Mouse (Mus musculus): ENCODE data around the gene Ifnl3. TPM values are rescaled to one million over a fixed set of nuclear protein-coding genes. Genes with fewer than 3 reads are reported as not detected.
"Not testable (repeated sequence)": the region's sequence is repeated elsewhere in the genome, so short reads cannot be mapped to it uniquely, and the experiment has no call there.

Ifnl3 gene
- polyA plus RNA-seq, 1 experiment, result not detected

DNA sequence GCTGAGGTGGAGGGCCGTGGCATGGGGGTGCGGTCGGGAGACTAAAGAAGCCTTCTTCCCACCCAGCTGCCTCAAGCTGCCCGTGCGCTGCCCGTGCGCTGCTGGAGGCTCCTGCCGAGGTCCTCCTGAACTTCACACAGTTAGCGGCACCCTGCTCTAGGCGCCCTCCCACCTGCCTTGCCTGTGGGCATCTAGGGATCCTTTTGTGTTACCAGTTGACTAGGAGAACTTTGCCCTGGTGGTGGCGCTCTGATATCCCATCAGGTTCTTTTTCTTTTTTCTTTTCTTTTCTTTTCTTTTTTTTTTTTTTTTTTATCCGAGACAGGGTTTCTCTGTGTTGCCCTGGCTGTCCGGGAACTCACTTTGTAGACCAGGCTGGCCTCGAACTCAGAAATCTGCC lies 31.7 kb upstream of the Ifnl3 start:
- Histone ChIP-seq H3K27ac (ENCODE audit: insufficient read depth, low read depth, low read length) (no peak overlapping the region), H3K4me3 (ENCODE audit: insufficient read depth, low read depth, low read length) (no peak overlapping the region)

GRCm38 (mm10) chr7:28492310-28492709 lies 30.3 kb upstream of the Ifnl3 start:
- no peak for DNase-seq
- no peaks in the 10 kb centered on the region for H3K27me3 ChIP-seq (replicated peaks; ENCODE audit: control insufficient read depth, insufficient read depth, low read length)
- no peaks in the 10 kb centered on the region for H3K36me3 ChIP-seq (ENCODE audit: control insufficient read depth, insufficient read depth, low read length)
- 91% methylated on average over 8 of the region's 8 CpGs for WGBS
- H3K27ac ChIP-seq (ENCODE audit: insufficient read depth, low read depth, low read length), result no peak overlapping the region
- no peaks in the 10 kb centered on the region for H3K4me1 ChIP-seq (ENCODE audit: control insufficient read depth, insufficient read depth, low read length)
- no peak for TF ChIP-seq POLR2A (IDR thresholded peaks at IDR 0.05; ENCODE audit: low read depth, low read length)
- no peak for TF ChIP-seq CTCF (conservative IDR thresholded peaks at IDR 0.05; ENCODE audit: insufficient read depth, insufficient read length, low read depth, low read length)
- no peak overlapping the region for H3K4me3 ChIP-seq (ENCODE audit: insufficient read depth, low read depth, low read length)

More for the DNA sequence above, 31.7 kb upstream of the Ifnl3 start:
- TF ChIP-seq POLR2A (IDR thresholded peaks at IDR 0.05; ENCODE audit: low read depth, low read length) (no peak), CTCF (conservative IDR thresholded peaks at IDR 0.05; ENCODE audit: insufficient read depth, insufficient read length, low read depth, low read length) (no peak)
- 40% methylated on average over 14 of the region's 14 CpGs for WGBS
- H3K27me3 ChIP-seq (replicated peaks; ENCODE audit: control insufficient read depth, insufficient read depth, low read length), result no peaks in the 10 kb centered on the region
- no peaks in the 10 kb centered on the region for H3K36me3 ChIP-seq (ENCODE audit: control insufficient read depth, insufficient read depth, low read length)
- no peaks in the 10 kb centered on the region for H3K4me1 ChIP-seq (ENCODE audit: control insufficient read depth, insufficient read depth, low read length)
- DNase-seq, result no peak

- no peaks in the 10 kb centered on the region for H3K36me3 ChIP-seq (ENCODE audit: control insufficient read depth, insufficient read depth, low read length)
- H3K27ac ChIP-seq (ENCODE audit: insufficient read depth, low read depth, low read length), result no peak overlapping the region
- no peak overlapping the region for H3K4me3 ChIP-seq (ENCODE audit: insufficient read depth, low read depth, low read length)
- H3K4me1 ChIP-seq (ENCODE audit: control insufficient read depth, insufficient read depth, low read length), result no peaks in the 10 kb centered on the region
- WGBS, result 53% methylated on average over 11 of the region's 11 CpGs
- H3K27me3 ChIP-seq (replicated peaks; ENCODE audit: control insufficient read depth, insufficient read depth, low read length), result no peaks in the 10 kb centered on the region
- no peak for TF ChIP-seq POLR2A (IDR thresholded peaks at IDR 0.05; ENCODE audit: low read depth, low read length)
- TF ChIP-seq CTCF (conservative IDR thresholded peaks at IDR 0.05; ENCODE audit: insufficient read depth, insufficient read length, low read depth, low read length), result no peak
- no peak for DNase-seq
Measured at GRCm38 (mm10) chr7:28495426-28495825, 27.2 kb upstream of the Ifnl3 start.

DNA sequence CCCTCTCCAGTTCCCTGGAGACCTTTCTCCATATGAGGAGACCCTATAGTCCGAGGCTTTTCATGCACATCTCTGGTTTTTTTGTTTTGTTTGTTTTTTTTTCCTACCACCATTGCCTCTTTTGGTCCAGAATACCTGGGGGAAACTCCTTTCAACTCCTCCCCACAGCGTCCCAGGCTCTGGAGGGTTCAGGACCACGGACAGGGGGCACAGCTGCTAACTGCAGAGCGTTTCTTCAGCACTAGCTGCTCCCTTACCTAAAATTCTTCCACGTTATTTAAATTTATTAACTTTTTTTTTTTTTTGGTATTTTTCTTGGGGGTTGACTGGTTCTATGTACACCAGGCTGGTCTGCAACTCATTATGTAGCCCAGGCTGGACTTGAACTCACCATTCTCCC lies 17.1 kb upstream of the Ifnl3 start:
- 5% methylated on average over 5 of the region's 5 CpGs for WGBS
- H3K27ac ChIP-seq (ENCODE audit: insufficient read depth, low read depth, low read length), result no peak overlapping the region
- H3K36me3 ChIP-seq (ENCODE audit: control insufficient read depth, insufficient read depth, low read length), result no peaks in the 10 kb centered on the region
- H3K4me3 ChIP-seq (ENCODE audit: insufficient read depth, low read depth, low read length), result no peak overlapping the region
- DNase-seq, result no peak
- no peaks in the 10 kb centered on the region for H3K4me1 ChIP-seq (ENCODE audit: control insufficient read depth, insufficient read depth, low read length)
- H3K27me3 ChIP-seq (replicated peaks; ENCODE audit: control insufficient read depth, insufficient read depth, low read length), result no peaks in the 10 kb centered on the region
- no peak for TF ChIP-seq POLR2A (IDR thresholded peaks at IDR 0.05; ENCODE audit: low read depth, low read length)
- TF ChIP-seq CTCF (conservative IDR thresholded peaks at IDR 0.05; ENCODE audit: insufficient read depth, insufficient read length, low read depth, low read length), result no peak

GRCm38 (mm10) chr7:28509121-28509520 lies 13.5 kb upstream of the Ifnl3 start:
- H3K4me1 ChIP-seq (ENCODE audit: control insufficient read depth, insufficient read depth, low read length); H3K36me3 ChIP-seq (ENCODE audit: control insufficient read depth, insufficient read depth, low read length); H3K4me3 ChIP-seq (ENCODE audit: insufficient read depth, low read depth, low read length); DNase-seq; H3K27ac ChIP-seq (ENCODE audit: insufficient read depth, low read depth, low read length); H3K27me3 ChIP-seq (replicated peaks; ENCODE audit: control insufficient read depth, insufficient read depth, low read length): not testable (repeated sequence)
- WGBS, result 71% methylated on average over 2 of the region's 2 CpGs

- not testable (repeated sequence) for DNase-seq
- WGBS, result 59% methylated on average over 8 of the region's 8 CpGs
Measured at GRCm38 (mm10) chr7:28510405-28510974, 12.1 kb upstream of the Ifnl3 start, which contains the start of gene Ifnl2. TSS of gene Ifnl2 (minus strand) at chr7:28510455.

DNA sequence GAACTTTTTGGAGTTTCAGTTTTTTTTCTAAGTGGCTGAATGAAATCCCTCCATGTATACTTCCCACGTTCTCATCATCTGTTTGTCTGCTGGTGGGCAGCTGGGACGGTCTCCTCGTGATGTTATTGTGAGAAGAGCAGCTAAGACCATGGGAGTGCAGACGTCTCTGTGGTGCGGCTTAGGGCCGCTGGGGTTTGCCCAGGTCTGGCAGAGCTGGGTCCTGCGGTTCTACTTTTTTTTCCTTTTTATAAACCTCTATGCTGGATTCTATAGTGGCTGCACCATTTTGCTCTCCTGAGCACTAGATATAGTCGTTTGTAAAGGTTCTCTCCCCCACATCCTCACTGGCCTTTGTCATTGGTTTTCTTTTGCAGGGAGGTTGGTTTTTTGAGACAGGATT lies 11.2 kb upstream of the Ifnl3 start:
- no peaks in the 10 kb centered on the region for H3K4me1 ChIP-seq (ENCODE audit: control insufficient read depth, insufficient read depth, low read length)
- no peak for TF ChIP-seq CTCF (conservative IDR thresholded peaks at IDR 0.05; ENCODE audit: insufficient read depth, insufficient read length, low read depth, low read length)
- no peak for TF ChIP-seq POLR2A (IDR thresholded peaks at IDR 0.05; ENCODE audit: low read depth, low read length)
- DNase-seq, result no peak
- 64% methylated on average over 8 of the region's 8 CpGs for WGBS
- no peak overlapping the region for H3K4me3 ChIP-seq (ENCODE audit: insufficient read depth, low read depth, low read length)
- no peak overlapping the region for H3K27ac ChIP-seq (ENCODE audit: insufficient read depth, low read depth, low read length)
- no peaks in the 10 kb centered on the region for H3K36me3 ChIP-seq (ENCODE audit: control insufficient read depth, insufficient read depth, low read length)
- no peaks in the 10 kb centered on the region for H3K27me3 ChIP-seq (replicated peaks; ENCODE audit: control insufficient read depth, insufficient read depth, low read length)

More at GRCm38 (mm10) chr7:28510405-28510974, 12.1 kb upstream of the Ifnl3 start, which contains the start of gene Ifnl2:
- H3K27ac ChIP-seq (ENCODE audit: insufficient read depth, low read depth, low read length); H3K4me3 ChIP-seq (ENCODE audit: insufficient read depth, low read depth, low read length); H3K36me3 ChIP-seq (ENCODE audit: control insufficient read depth, insufficient read depth, low read length); H3K4me1 ChIP-seq (ENCODE audit: control insufficient read depth, insufficient read depth, low read length); H3K27me3 ChIP-seq (replicated peaks; ENCODE audit: control insufficient read depth, insufficient read depth, low read length): not testable (repeated sequence)

Measured in kidney, adult 2 months (tissue).